Mouse (Mus musculus): ENCODE results near the gene Lep.

DNA sequence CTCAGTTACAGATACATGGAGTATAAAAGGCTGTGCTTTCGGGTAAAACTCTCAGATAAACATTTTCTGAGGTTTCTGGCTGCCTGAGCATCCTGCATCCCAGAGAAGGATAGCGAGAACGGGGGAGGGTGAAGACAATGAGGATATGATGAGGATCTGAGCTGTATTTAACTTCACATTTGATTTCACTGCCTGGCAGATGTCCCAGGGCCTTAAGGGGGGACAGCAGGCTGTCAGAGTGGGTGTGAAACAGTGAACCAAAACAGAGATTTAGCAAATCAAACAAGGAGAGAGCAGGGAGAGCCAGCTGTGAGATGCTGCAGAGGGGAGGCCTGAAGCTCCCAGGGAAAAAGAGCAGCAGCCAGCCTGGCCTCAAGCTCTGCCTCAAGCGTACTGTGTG is 19.3 kb downstream of the Lep start:
- no peak for TF ChIP-seq CTCF (IDR thresholded peaks at IDR 0.05; ENCODE audit: borderline replicate concordance, insufficient read depth, low read depth, low read length)
- no peak for TF ChIP-seq POLR2A (IDR thresholded peaks at IDR 0.05; ENCODE audit: borderline replicate concordance, insufficient read depth, low read length)

Data from cerebellum, adult 2 months (tissue).